Mouse (Mus musculus) megakaryocyte, embryonic 14.5 days (primary cell): ENCODE results near the gene Dock11. TPM values are rescaled to one million over a fixed set of nuclear protein-coding genes. Genes with fewer than 3 reads are reported as not detected.

Experiments used
- H3K27me3 ChIP-seq: replicated peaks from 2 replicates; pipeline ENCODE3; 2012; ENCODE audit warnings: inconsistent platforms
- H3K36me3 ChIP-seq: replicated peaks from 2 replicates; pipeline ENCODE3; 2012; ENCODE audit warnings: low read length, inconsistent platforms, mixed read lengths
- H3K4me1 ChIP-seq: 2 replicates; pipeline ENCODE4 v1.6.1; 2012; ENCODE audit warnings: inconsistent platforms
- H3K4me3 ChIP-seq: replicated peaks from 2 replicates; pipeline ENCODE3; 2012; ENCODE audit warnings: moderate library complexity, mild to moderate bottlenecking, inconsistent platforms
- H3K9me3 ChIP-seq: 2 replicates; pipeline ENCODE4 v1.6.1; 2012; ENCODE audit warnings: inconsistent platforms
- FLI1 ChIP-seq: IDR thresholded peaks from 2 replicates; pipeline ENCODE4 v1.6.1; 2012; ENCODE audit warnings: low read length, inconsistent platforms, mixed read lengths
- GATA1 ChIP-seq: IDR thresholded peaks from 3 replicates; pipeline ENCODE4 v1.6.1; 2012; ENCODE audit warnings: mixed read lengths, low read length, inconsistent platforms, borderline replicate concordance
- polyA plus RNA-seq: library from polyadenylated mRNA; stranded (reverse); fragments of >175 nt; gene quantifications from 2 replicates; pipeline ENCODE4 v1.2.3, GENCODE M21; 2012; ENCODE audit warnings: low replicate concordance; ENCODE audit not compliant: insufficient read depth

Gene Dock11
- polyA plus RNA-seq, 1 experiment: 0.46 TPM

- TF ChIP-seq GATA1 (no peak), FLI1 (no peak)
- Histone ChIP-seq H3K36me3 (no peaks in the 10 kb centered on the region), H3K27me3 (no peaks in the 10 kb centered on the region), H3K4me3 (no peak overlapping the region), H3K9me3 (no peaks in the 10 kb centered on the region), H3K4me1 (peaks cover under 1% of the 10 kb centered on the region; the same call in 1 of the 2 replicates)
Observed at GRCm38 (mm10) chrX:35906696-35907330, 18.2 kb downstream of the Dock11 start.

GRCm38 (mm10) chrX:35919558-35919957, 30.9 kb downstream of the Dock11 start:
- Histone ChIP-seq H3K36me3 (no peaks in the 10 kb centered on the region), H3K4me1 (peaks cover 15% of the 10 kb centered on the region), H3K4me3 (no peak overlapping the region), H3K27me3 (no peaks in the 10 kb centered on the region), H3K9me3 (no peaks in the 10 kb centered on the region)
- TF ChIP-seq GATA1: no peak
- no peak for TF ChIP-seq FLI1

DNA sequence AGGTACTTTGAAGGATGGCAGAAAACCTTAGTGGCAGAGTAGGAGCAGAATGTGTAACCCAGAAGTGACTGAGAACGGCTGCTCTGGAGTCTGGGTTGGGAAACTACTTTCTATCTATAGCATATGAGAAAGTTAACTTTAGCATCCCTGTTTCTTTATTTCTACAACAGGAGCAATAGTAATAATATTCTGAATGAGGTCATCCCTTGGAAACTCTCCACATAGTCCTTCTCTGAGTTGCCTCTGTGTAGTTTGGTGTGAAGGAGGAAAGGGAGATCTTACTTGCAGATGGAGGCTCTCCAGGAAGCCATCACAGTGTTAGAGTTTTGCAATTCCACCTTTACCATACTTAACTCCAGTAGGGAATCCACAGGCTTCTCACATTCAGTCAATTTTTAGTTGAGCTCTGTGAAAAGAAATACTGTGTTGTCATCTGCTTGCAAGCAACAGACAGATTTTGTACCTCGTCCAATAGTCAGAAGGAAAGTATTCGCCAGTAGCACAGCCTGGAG, 31.5 kb downstream of the Dock11 start:
- peaks cover 20% of the 10 kb centered on the region for H3K4me1 ChIP-seq
- no peaks in the 10 kb centered on the region for H3K9me3 ChIP-seq
- no peaks in the 10 kb centered on the region for H3K36me3 ChIP-seq
- no peak for TF ChIP-seq GATA1
- TF ChIP-seq FLI1: no peak
- H3K4me3 ChIP-seq: no peak overlapping the region
- H3K27me3 ChIP-seq: no peaks in the 10 kb centered on the region

DNA sequence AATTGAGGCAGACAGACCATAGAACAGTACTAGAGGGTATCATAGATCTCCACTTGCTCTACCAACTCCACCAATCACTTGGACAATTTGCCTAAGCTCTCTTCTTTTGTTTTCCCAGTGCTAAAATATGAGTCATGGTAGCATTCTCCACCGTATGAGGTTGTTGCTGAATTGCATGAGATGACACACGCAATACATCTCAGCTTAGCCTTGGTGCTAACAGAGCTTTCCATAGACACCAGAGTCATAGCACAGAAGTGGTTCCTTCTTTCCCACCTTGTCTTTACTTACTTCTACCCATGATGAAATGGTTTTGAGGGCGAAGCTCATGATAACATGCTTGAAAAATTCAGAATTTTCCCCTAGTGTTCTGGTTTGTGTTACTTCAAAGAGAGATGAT, 33.3 kb downstream of the Dock11 start:
- TF ChIP-seq GATA1 (no peak), FLI1 (no peak)
- Histone ChIP-seq H3K27me3 (no peaks in the 10 kb centered on the region), H3K36me3 (no peaks in the 10 kb centered on the region), H3K9me3 (no peaks in the 10 kb centered on the region), H3K4me1 (peaks cover 26% of the 10 kb centered on the region), H3K4me3 (no peak overlapping the region)

DNA sequence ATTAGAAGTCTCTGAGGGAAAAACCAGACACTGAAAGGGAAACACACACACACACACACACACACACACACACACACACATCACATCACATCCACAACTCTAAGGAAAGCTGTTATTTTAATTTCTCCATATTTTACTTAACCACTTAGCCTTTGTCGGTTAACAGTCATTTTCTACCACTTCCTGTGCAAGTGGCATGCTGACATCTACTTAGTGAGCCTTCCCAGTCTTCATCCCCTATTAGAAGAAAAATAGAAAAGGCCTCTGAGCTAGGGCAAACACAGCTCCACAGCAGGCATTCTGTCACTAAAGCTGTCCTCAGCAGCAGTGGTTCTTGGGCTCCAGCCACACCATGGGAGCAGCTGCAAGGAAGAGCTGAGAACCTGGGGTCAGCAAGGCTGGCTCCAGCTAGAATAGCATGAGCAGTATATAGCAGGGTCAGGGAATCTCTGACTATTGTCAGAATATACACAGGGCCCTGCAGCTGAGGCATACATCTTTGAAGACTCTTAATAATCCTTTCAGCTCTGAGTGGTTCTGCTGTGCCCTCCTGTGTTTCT, 36.2 kb downstream of the Dock11 start:
- Histone ChIP-seq H3K9me3 (no peaks in the 10 kb centered on the region), H3K4me3 (no peak overlapping the region), H3K4me1 (peaks cover 45% of the 10 kb centered on the region), H3K27me3 (no peaks in the 10 kb centered on the region), H3K36me3 (no peaks in the 10 kb centered on the region)
- TF ChIP-seq GATA1 (no peak), FLI1 (no peak)

GRCm38 (mm10) chrX:35930094-35930933, 41.7 kb downstream of the Dock11 start:
- H3K9me3 ChIP-seq: no peaks in the 10 kb centered on the region
- no peaks in the 10 kb centered on the region for H3K27me3 ChIP-seq
- peaks cover 34% of the 10 kb centered on the region; the same call in 1 of the 2 replicates for H3K4me1 ChIP-seq
- H3K36me3 ChIP-seq: no peaks in the 10 kb centered on the region
- TF ChIP-seq GATA1: no peak
- TF ChIP-seq FLI1: no peak
- no peak overlapping the region for H3K4me3 ChIP-seq

DNA sequence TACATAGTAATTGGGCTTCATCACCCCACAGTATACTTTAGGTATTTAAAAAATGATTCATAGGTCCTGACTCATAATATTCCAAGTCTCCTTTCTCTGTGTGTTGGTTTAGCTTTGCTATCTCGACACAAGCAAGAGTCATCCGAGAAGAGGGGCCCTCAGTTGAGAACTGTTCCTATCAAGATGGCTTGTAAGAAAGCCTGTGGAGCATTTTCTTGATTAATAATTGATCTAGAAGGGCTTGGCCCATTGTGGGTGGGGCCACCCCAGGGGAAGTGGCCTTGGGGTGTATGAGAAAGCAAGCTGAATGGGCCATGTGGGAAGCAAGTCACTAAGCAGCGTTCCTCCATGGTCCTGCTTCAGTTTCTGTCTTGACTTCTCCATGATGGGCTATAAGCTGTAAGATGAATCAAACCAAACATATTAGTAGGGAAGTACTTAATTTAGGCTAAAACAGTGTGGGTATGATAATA, 42.3 kb downstream of the Dock11 start:
- no peak overlapping the region for H3K4me3 ChIP-seq
- H3K36me3 ChIP-seq: no peaks in the 10 kb centered on the region
- no peaks in the 10 kb centered on the region for H3K27me3 ChIP-seq
- no peaks in the 10 kb centered on the region for H3K9me3 ChIP-seq
- peaks cover 29% of the 10 kb centered on the region; the same call in 1 of the 2 replicates for H3K4me1 ChIP-seq
- no peak for TF ChIP-seq FLI1
- TF ChIP-seq GATA1: no peak

- peaks cover 29% of the 10 kb centered on the region; the same call in 1 of the 2 replicates for H3K4me1 ChIP-seq
- TF ChIP-seq GATA1 (no peak), FLI1 (no peak)
- no peaks in the 10 kb centered on the region for H3K9me3 ChIP-seq
- H3K27me3 ChIP-seq: no peaks in the 10 kb centered on the region
- no peak overlapping the region for H3K4me3 ChIP-seq
- no peaks in the 10 kb centered on the region for H3K36me3 ChIP-seq
Observed at GRCm38 (mm10) chrX:35931945-35932344, 43.3 kb downstream of the Dock11 start.

GRCm38 (mm10) chrX:35932952-35933351, 44.3 kb downstream of the Dock11 start:
- no peak for TF ChIP-seq GATA1
- no peak for TF ChIP-seq FLI1
- Histone ChIP-seq H3K4me3 (no peak overlapping the region), H3K9me3 (no peaks in the 10 kb centered on the region), H3K4me1 (peaks cover 20% of the 10 kb centered on the region; the same call in 1 of the 2 replicates), H3K36me3 (no peaks in the 10 kb centered on the region), H3K27me3 (no peaks in the 10 kb centered on the region)

GRCm38 (mm10) chrX:35938112-35938511, 49.5 kb downstream of the Dock11 start:
- H3K9me3 ChIP-seq: no peaks in the 10 kb centered on the region
- TF ChIP-seq FLI1: no peak
- TF ChIP-seq GATA1: no peak
- H3K4me3 ChIP-seq: no peak overlapping the region
- no peaks in the 10 kb centered on the region for H3K36me3 ChIP-seq
- peaks cover 7% of the 10 kb centered on the region; the same call in 1 of the 2 replicates for H3K4me1 ChIP-seq
- no peaks in the 10 kb centered on the region for H3K27me3 ChIP-seq
